Mouse (Mus musculus) adrenal gland, adult (tissue): ENCODE measurements around the gene Abcc12.

Experiments
- DNase-seq, 2 experiments: peaks; one replicate each; pipeline ENCODE4 v3.0.0; 2022 to 2023; ENCODE audit warnings: low spot score in 1 of 2; ENCODE audit not compliant: inconsistent age in 2 of 2

The Abcc12 gene

GRCm38 (mm10) chr8:86437418-86437817 is 143.1 kb downstream of the Abcc12 start:
- no peak for DNase-seq
